Mouse (Mus musculus) cerebellum, adult 2 months (tissue): ENCODE measurements around the gene Gng12. TPM values are rescaled to one million over a fixed set of nuclear protein-coding genes. Genes with fewer than 3 reads are reported as not detected.

Experiments
- DNase-seq, 2 experiments: peaks; one replicate each; pipeline ENCODE4 v3.0.0; 2021
- H3K27ac ChIP-seq: fragments of 200-500 bp; 2 replicates; pipeline ENCODE4 v1.5.1; 2012; ENCODE audit warnings: low read length, control low read depth, inconsistent platforms; ENCODE audit not compliant: insufficient read depth
- H3K27me3 ChIP-seq: fragments of 200-500 bp; 2 replicates; pipeline ENCODE4 v1.6.1; 2012; ENCODE audit warnings: inconsistent platforms, mild to moderate bottlenecking, low read length, moderate library complexity; ENCODE audit not compliant: control insufficient read depth, insufficient read depth
- H3K4me1 ChIP-seq: fragments of 200-500 bp; 2 replicates; pipeline ENCODE4 v1.6.1; 2011; ENCODE audit warnings: low read length; ENCODE audit not compliant: control insufficient read depth, insufficient read depth
- H3K4me3 ChIP-seq: fragments of 200-500 bp; replicated peaks from 2 replicates; pipeline ENCODE3; 2011; ENCODE audit warnings: mild to moderate bottlenecking, low read depth, low read length, control low read depth; ENCODE audit not compliant: insufficient read depth
- CTCF ChIP-seq: fragments of 200-500 bp; IDR thresholded peaks from 2 replicates; pipeline ENCODE4 v1.5.1; 2011; ENCODE audit warnings: low read depth, mild to moderate bottlenecking, control low read depth, low read length, moderate library complexity, borderline replicate concordance; ENCODE audit not compliant: insufficient read depth
- POLR2A ChIP-seq: fragments of 200-500 bp; IDR thresholded peaks from 2 replicates; pipeline ENCODE4 v1.6.1; 2011; ENCODE audit warnings: low read length, control low read depth, borderline replicate concordance; ENCODE audit not compliant: insufficient read depth
- WGBS: fragments of 180-500 bp; shearing (Covaris S2); methylation state at CpG from one replicate; pipeline ENCODE4 v1.1.7; 2018; 5-methylcytosine and 5-hydroxymethylcytosine counted together
- polyA plus RNA-seq: library from polyadenylated mRNA; depleted of rRNA; stranded (reverse); fragments of >200 nt; gene quantifications from 2 replicates; pipeline ENCODE4 v1.2.3, GENCODE M21; 2012

Gng12 gene
- polyA plus RNA-seq, 1 experiment, result 38.1 TPM

DNA sequence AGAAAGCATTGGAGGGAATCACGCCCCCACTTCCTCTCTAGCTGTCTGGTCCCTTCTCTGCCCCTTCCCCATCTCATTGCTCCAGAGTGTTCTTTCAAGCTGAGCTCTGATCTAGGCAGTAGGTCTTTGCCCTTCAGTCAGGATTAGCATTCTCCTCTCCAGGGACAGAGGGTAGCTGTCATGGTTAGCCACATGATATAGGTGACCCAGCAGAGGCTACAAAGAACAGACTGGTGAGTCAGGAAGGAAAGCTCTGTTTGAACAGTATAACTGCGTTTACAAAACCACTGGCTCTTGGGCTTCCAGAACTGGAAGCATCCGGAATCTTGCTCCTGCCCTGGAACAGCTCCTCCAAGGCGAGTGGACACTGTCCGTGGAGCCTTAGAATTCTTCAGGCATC, 87.9 kb downstream of the Gng12 start:
- DNase-seq, result no peak
- TF ChIP-seq CTCF (no peak), POLR2A (no peak)
- H3K4me1 ChIP-seq, result peaks cover 6% of the 10 kb centered on the region
- H3K27ac ChIP-seq, result no peak overlapping the region
- H3K27me3 ChIP-seq, result no peaks in the 10 kb centered on the region
- H3K4me3 ChIP-seq, result no peak overlapping the region
- WGBS, result 93% methylated on average over 5 of the region's 5 CpGs

DNA sequence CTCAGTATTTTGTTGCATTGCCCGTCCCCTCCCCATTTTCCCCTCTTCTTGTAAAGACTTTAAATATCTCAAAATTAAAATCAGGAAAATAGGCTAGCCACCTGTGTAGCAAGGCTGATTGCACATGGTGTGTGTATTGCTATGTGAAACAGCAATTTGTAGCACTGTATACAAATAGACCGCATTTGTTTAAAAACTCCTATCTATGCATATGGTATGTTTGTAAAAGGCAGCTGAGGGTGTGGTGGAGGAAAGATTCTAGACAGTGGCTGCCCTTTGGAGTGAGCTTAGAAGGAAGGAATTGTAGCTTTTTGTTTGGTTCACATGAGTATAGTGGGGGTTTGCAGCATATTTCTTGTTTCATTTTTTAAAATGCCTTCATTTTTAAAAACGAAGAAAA, 88.5 kb downstream of the Gng12 start:
- Histone ChIP-seq H3K4me3 (no peak overlapping the region), H3K27ac (no peak overlapping the region), H3K27me3 (no peaks in the 10 kb centered on the region), H3K4me1 (peaks cover 6% of the 10 kb centered on the region)
- no peak for TF ChIP-seq CTCF
- TF ChIP-seq POLR2A, result no peak
- no peak for DNase-seq
- WGBS, result 95% methylated on average over 3 of the region's 3 CpGs

DNA sequence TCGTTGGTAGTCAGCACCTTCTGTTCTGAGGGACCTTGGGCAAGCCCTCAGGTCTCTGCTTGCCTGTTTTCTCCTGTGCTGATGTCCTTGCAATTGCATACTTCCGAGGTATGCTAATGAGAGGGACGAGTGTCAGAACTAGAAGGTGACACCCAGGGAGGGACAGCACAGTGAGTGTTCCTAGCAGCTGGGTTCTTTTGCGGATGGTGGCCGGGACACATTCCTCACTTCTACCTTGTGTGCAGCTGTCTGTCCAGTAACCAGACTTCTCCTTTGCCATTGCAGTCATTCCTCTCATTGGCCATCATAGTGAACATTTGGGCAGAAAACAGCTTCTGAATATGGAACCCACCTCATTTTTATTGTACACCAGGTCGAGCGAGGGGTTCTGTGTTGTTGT, 89.3 kb downstream of the Gng12 start:
- DNase-seq, result no peak
- WGBS, result 86% methylated on average over 7 of the region's 7 CpGs
- Histone ChIP-seq H3K27ac (no peak overlapping the region), H3K4me1 (peaks cover 6% of the 10 kb centered on the region), H3K27me3 (no peaks in the 10 kb centered on the region), H3K4me3 (no peak overlapping the region)
- no peak for TF ChIP-seq CTCF
- no peak for TF ChIP-seq POLR2A

DNA sequence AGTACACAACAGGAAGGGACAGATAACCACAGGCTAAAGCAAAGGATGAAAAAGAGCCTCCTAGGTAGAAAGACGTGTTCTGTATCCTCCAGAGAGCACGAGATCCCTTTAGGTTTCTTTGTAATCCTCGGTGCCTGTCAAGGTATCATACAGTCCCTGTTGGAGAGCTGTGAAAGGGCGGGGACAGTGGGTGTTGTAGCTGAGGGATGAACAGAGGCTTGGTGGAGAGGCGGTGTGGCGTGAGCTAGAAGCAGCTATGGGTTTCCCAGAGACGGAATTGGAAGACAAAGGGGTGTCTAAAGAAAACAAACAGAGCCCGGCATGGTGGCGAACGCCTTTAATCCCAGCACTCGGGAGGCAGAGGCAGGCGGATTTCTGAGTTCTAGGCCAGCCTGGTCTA, 89.9 kb downstream of the Gng12 start:
- no peak for DNase-seq
- no peak for TF ChIP-seq CTCF
- TF ChIP-seq POLR2A, result no peak
- H3K27me3 ChIP-seq, result no peaks in the 10 kb centered on the region
- no peak overlapping the region for H3K27ac ChIP-seq
- peaks cover 6% of the 10 kb centered on the region for H3K4me1 ChIP-seq
- 96% methylated on average over 12 of the region's 12 CpGs for WGBS
- H3K4me3 ChIP-seq, result no peak overlapping the region

DNA sequence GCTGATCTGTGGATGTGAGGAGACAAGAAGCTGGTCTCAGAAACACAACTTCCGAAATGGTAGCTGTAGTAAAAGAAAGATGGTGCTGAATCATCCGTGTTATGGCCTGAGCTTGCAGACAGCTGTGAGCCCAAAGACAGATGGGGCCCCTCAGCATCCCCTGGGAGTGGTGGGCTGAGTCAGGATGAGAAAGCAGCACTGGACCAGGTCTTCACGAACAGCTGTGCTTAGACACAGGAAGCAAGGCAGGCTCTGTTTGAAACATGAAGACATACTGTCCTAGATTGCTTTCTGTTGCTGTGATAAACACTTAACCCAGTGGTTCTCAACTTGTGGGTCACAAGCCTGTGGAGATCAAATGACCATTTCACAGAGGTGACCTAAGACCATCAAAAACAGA, 91.4 kb downstream of the Gng12 start:
- no peak overlapping the region for H3K27ac ChIP-seq
- WGBS, result 72% methylated on average over 3 of the region's 3 CpGs
- DNase-seq, result no peak
- H3K4me3 ChIP-seq, result no peak overlapping the region
- no peaks in the 10 kb centered on the region for H3K27me3 ChIP-seq
- TF ChIP-seq POLR2A (no peak), CTCF (no peak)
- no peaks in the 10 kb centered on the region; the same call in 1 of the 2 replicates for H3K4me1 ChIP-seq

DNA sequence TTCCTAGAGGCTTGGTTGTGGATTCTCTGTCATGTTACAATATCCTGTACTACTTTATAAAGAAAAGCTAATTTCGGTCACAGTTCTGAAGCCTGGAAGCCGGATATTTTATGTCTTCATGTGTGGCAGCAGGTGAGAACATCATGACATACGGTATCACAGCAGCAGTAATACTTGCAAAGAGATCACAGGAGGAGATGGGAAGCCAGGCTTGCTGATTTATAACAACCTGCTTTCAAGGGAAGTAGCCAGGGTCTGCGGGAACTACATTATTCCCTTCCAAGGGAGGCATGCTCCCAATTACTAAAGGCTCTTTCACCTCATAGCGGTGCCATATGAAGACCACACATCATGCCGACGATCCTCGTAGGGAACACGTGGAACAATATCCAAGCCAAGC, 92.2 kb downstream of the Gng12 start:
- Histone ChIP-seq H3K27me3 (no peaks in the 10 kb centered on the region), H3K4me1 (no peaks in the 10 kb centered on the region; the same call in 1 of the 2 replicates), H3K27ac (no peak overlapping the region), H3K4me3 (no peak overlapping the region)
- TF ChIP-seq POLR2A, result no peak
- TF ChIP-seq CTCF, result no peak
- WGBS, result 18% methylated on average over 9 of the region's 9 CpGs
- no peak for DNase-seq

DNA sequence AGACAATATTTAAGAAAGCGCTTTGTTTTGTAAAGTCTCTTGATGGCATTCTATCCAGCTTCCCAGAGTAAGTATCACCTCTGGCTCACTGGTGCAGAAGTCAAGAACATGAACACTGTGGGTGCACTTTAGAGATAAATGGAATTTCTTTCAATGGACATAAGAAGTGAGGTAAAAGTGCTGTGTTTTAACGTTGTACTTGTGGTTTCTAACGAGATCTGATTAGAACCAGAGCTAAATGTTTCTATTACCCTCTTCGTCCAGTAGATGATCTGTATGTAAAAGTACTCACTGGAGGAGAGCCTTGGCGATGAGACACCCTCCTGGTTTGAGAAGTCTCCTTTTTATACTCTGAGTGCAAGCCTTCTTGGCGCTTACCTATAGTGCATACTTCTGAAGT, 92.8 kb downstream of the Gng12 start:
- Histone ChIP-seq H3K27ac (no peak overlapping the region), H3K4me1 (no peaks in the 10 kb centered on the region; the same call in 1 of the 2 replicates), H3K4me3 (no peak overlapping the region), H3K27me3 (no peaks in the 10 kb centered on the region)
- 92% methylated on average over 6 of the region's 6 CpGs for WGBS
- TF ChIP-seq POLR2A (no peak), CTCF (no peak)
- no peak for DNase-seq

DNA sequence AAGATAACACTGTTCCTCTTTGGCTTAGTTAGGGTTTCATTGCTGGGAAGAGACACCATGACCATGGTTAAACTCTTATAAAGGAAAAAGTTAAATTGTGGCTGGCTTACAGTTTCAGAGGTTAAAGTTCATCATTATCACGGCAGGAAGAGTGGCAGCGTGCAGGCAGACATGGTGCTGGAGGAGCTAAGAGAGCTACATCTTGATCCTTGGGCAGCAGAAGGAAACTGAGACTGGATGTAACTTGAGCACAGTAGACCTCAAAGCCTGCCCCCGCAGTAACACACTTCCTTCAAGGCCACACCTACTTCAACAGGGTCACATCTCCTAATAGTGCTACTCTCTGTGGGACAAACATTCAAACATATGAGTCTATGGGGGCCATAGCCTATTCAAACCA, 93.3 kb downstream of the Gng12 start:
- TF ChIP-seq CTCF, result no peak
- TF ChIP-seq POLR2A, result no peak
- Histone ChIP-seq H3K27me3 (no peaks in the 10 kb centered on the region), H3K4me1 (no peaks in the 10 kb centered on the region; the same call in 1 of the 2 replicates), H3K4me3 (no peak overlapping the region), H3K27ac (no peak overlapping the region)
- WGBS, result 94% methylated on average over 3 of the region's 3 CpGs
- DNase-seq, result no peak
